Mouse (Mus musculus) intestine, postnatal 0 days (tissue): Measurements from ENCODE around the gene Gm20422. TPM values are rescaled to one million over a fixed set of nuclear protein-coding genes. Genes with fewer than 3 reads are reported as not detected.
A peak's percentile ranks its signal among the peaks of the same experiment; 100 is the strongest.

ENCODE experiments used
- ATAC-seq: fragments of 200-750 bp; cut with Nextera tagmentation; 2 replicates; pipeline ENCODE4 v1.8.0; 2017; ENCODE audit warnings: mild to moderate bottlenecking, moderate TSS enrichment, moderate library complexity
- H3K27ac ChIP-seq: fragments of 300-500 bp; sonication (generic); 2 replicates; pipeline ENCODE4 v1.5.1; 2014; ENCODE audit warnings: mild to moderate bottlenecking, low read depth, low read length, moderate library complexity
- H3K27me3 ChIP-seq: fragments of 300-500 bp; sonication (generic); replicated peaks from 2 replicates; pipeline ENCODE4 v1.6.1; 2014; ENCODE audit warnings: low read length, mixed read lengths; ENCODE audit not compliant: control insufficient read depth, insufficient read depth
- H3K36me3 ChIP-seq: fragments of 300-500 bp; sonication (generic); 2 replicates; pipeline ENCODE4 v1.6.1; 2014; ENCODE audit warnings: mild to moderate bottlenecking, moderate library complexity; ENCODE audit not compliant: control insufficient read depth, insufficient read depth
- H3K4me1 ChIP-seq: fragments of 300-500 bp; sonication (generic); replicated peaks from 2 replicates; pipeline ENCODE4 v1.6.1; 2014; ENCODE audit warnings: antibody characterized with exemption, low read length, mixed read lengths; ENCODE audit not compliant: control insufficient read depth, insufficient read depth
- H3K4me2 ChIP-seq: fragments of 300-500 bp; sonication (generic); replicated peaks from 2 replicates; pipeline ENCODE4 v1.6.1; 2014; ENCODE audit warnings: low read depth, mild to moderate bottlenecking, moderate library complexity
- H3K4me3 ChIP-seq: fragments of 300-500 bp; sonication (generic); 2 replicates; pipeline ENCODE4 v1.5.1; 2014; ENCODE audit warnings: low read depth, low read length
- H3K9ac ChIP-seq: fragments of 300-500 bp; sonication (generic); 2 replicates; pipeline ENCODE4 v1.6.1; 2014; ENCODE audit warnings: mild to moderate bottlenecking, low read depth, low read length
- H3K9me3 ChIP-seq: fragments of 300-500 bp; sonication (generic); 2 replicates; pipeline ENCODE4 v1.6.1; 2016; ENCODE audit warnings: mixed run types; ENCODE audit not compliant: control insufficient read depth
- CTCF ChIP-seq: sonication (generic); IDR thresholded peaks from 2 replicates; pipeline ENCODE4 v1.5.1; 2016; ENCODE audit warnings: low read depth, mild to moderate bottlenecking, control low read depth, antibody characterized with exemption, moderate library complexity
- WGBS: fragments of 180-500 bp; shearing (Covaris S2); extraction: QIAGEN DNeasy Blood & Tissue Kit; methylation state at CpG from one replicate; pipeline ENCODE4 v1.1.7; 2014; 5-methylcytosine and 5-hydroxymethylcytosine counted together
- polyA plus RNA-seq: library from polyadenylated mRNA; unstranded; fragments of >200 nt; fragmentation: Nextera tagmentation; extraction: Ambion mirVana; gene quantifications from 2 replicates; pipeline ENCODE4 v1.2.1, GENCODE M21; 2015

Gm20422 gene
- 0.43 TPM in 1 of 2 replicates, not detected in the other for polyA plus RNA-seq

DNA sequence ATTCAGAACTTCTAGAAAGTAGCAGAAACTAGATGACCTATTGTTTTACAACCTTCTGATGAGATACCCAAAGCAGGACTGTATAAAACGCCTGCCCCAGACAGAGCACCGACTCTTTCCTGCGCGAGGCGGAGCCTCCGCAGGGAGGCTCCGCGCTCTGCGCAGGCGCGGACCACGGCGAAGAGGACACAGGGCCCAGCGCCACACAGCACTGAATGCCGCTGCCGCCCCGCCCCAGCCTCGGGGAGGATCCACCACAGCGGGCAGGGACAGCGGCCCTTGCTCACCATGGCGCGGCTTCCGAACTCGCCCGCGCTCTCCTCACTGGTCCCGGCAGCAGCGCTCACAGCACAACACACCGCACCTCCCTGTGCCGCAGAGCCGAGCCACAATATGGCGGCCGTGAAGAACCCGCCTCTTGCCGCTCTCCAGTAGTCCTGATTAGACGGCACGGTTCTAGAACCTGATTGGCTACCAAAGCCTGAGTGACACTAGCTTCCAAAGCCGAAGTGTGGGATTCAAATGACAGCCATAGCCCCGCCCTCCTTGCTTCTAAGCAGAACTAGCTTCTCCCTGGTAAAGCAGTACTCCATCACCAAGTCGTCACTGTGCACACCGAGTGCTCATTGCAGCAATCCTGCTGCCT is at the start of gene Gm20422:
TSS of gene Gm20422 (minus strand) at position 384 of the 646 bp plus-strand sequence.
- WGBS = under 1% methylated on average over 41 of the region's 41 CpGs
- H3K4me3 ChIP-seq = peak within 1 kb of the TSS; percentile 87
- peak within 1 kb of the TSS; percentile 91 for H3K9ac ChIP-seq
- H3K9me3 ChIP-seq = no peaks in the 10 kb centered on the region
- 0 out of 2 replicates have a peak, but pooled peaks cover under 1% of the 10 kb centered on the region for H3K36me3 ChIP-seq
- no peak for TF ChIP-seq CTCF
- H3K4me2 ChIP-seq = peak within 1 kb of the TSS; percentile 59
- H3K4me1 ChIP-seq = 0 out of 2 replicates have a peak, but pooled peaks cover 3% of the 10 kb centered on the region
- H3K27ac ChIP-seq = peak within 1 kb of the TSS; percentile 99
- ATAC-seq = peak; percentile 100
- no peaks in the 10 kb centered on the region for H3K27me3 ChIP-seq

DNA sequence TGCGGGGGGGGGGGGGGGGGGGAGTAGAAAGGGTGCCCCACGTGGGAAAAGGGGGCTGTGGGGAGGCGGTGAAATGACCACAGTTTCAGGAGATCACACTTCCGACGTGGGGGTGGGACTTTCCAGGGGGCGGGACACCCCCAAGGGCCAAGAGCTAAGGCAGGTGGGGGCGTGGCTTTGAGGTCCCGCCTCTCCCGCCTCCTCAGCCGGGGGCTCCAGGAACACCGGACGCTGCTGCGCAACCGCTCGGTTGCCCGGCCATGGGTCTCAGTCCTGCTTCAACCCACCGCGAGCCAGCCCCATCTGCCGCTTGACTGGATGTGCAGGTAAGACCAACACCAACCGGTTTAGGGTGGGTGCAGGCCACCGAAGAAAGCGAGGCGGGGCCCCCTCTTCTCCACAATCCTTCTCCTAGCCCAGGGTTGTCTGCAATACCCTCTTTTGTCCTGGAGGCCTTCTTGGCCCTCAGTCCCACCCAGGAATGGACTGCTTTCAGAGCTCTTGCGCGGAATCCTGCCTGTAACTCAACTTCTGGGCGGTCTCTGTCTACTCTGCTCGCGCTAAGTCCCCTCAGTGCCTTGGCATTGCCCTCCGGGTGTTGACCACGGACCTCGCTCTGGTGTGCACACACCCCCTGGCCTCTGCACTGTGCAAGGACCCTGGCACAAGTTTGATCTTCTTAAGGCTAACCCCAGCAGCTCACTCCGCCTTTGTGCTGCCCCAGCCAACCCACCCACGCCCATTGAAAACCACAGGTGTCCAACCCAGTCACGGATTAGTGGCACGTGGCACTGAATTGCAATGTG is 47.9 kb upstream of the Gm20422 start, which contains the start of gene Lpar2:
TSS of gene Lpar2 (plus strand) at position 44 of the 806 bp plus-strand sequence.
- H3K9me3 ChIP-seq = no peaks in the 10 kb centered on the region
- peak within 1 kb of the TSS; percentile 53 for H3K9ac ChIP-seq
- TF ChIP-seq CTCF = 0 out of 2 replicates have a peak, but pooled peaks have one; percentile 13
- H3K4me2 ChIP-seq = peak within 1 kb of the TSS; percentile 95
- H3K27ac ChIP-seq = no peak within 1 kb of the TSS
- peak; percentile 59 for ATAC-seq
- H3K4me3 ChIP-seq = peak within 1 kb of the TSS; percentile 55
- no peaks in the 10 kb centered on the region for H3K27me3 ChIP-seq
- peaks cover 9% of the 10 kb centered on the region; the same call in 1 of the 2 replicates for H3K36me3 ChIP-seq
- 3% methylated on average over 33 of the region's 35 CpGs for WGBS
- no peaks in the 10 kb centered on the region for H3K4me1 ChIP-seq

DNA sequence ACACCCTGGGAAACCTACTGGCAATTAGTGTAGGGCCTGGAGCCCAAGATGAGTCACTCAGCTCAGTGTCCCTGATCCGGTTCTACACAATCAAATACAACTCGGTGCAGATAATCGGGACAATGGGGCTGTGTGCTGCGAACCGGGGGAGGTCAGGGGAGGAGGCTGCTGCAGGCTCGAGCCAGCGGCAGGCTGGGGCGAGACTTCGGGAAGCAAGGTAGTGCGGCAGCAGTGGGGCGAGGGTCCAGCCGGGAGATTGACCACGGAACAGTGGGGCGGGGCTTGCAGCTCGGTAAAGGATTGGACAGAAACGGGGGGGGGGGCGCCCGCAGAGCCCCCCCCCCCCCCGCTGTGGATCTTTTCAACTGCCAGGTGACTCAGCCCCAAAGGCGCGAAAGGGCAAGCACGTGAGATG is 47.3 kb upstream of the Gm20422 start:
- H3K4me2 ChIP-seq = peak overlapping the region; percentile 95
- H3K9ac ChIP-seq = peak overlapping the region; percentile 53
- TF ChIP-seq CTCF = no peak
- no peaks in the 10 kb centered on the region for H3K27me3 ChIP-seq
- no peaks in the 10 kb centered on the region for H3K4me1 ChIP-seq
- H3K27ac ChIP-seq = no peak overlapping the region
- peak overlapping the region; percentile 55 for H3K4me3 ChIP-seq
- H3K9me3 ChIP-seq = no peaks in the 10 kb centered on the region
- WGBS = 0% methylated on average over 11 of the region's 22 CpGs
- H3K36me3 ChIP-seq = peaks cover 14% of the 10 kb centered on the region; the same call in 1 of the 2 replicates
- peak; percentile 18; the same call in 1 of the 2 replicates for ATAC-seq

DNA sequence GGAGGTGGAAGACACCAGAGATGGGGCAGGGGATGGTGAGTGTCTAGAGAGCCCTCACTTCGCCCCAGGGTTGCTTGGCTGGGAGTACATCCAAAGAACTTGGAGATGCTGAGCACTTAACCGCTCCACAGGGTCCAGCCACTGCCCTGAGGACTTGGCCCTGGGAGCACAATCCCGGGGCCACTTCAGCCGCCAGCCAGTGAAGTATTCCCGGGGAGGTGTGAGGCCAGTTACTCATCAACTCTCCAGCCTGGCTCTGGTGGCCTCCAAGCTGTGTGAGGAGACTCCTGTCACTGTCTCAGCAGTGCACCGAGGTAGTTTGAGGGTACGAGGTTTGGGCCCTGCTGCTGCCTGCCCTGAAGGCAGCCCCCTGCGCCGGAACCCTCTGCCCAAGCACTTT is 45.8 kb upstream of the Gm20422 start:
- Histone ChIP-seq H3K4me1 (no peaks in the 10 kb centered on the region), H3K9ac (no peak overlapping the region), H3K4me3 (no peak overlapping the region), H3K36me3 (peaks cover 23% of the 10 kb centered on the region; the same call in 1 of the 2 replicates), H3K9me3 (no peaks in the 10 kb centered on the region), H3K4me2 (no peak overlapping the region), H3K27ac (no peak overlapping the region), H3K27me3 (no peaks in the 10 kb centered on the region)
- no peak for ATAC-seq
- WGBS = 66% methylated on average over 9 of the region's 9 CpGs
- no peak for TF ChIP-seq CTCF

DNA sequence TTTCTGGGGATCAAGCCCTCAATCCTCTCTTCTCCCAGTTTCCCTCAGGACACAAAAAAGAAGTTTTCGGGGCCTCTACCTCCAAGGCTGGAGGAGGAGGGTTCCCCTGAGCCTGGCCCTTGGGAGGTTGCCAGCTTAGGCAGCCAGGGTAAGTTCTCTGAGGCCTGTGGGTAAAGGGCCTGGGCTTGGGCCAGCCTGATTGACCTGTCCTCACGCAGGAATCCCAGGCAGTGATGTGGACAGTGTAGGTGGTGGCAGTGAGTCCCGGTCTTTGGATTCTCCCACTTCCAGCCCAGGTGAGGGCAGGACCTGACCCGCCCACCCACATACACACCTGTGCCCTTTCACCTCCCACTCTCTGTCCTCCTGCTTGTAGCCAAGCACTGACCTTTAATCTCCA is 40.7 kb upstream of the Gm20422 start:
- Histone ChIP-seq H3K27ac (no peak overlapping the region), H3K4me1 (no peaks in the 10 kb centered on the region), H3K4me3 (no peak overlapping the region), H3K27me3 (no peaks in the 10 kb centered on the region), H3K4me2 (no peak overlapping the region), H3K36me3 (peaks cover 46% of the 10 kb centered on the region; the same call in 1 of the 2 replicates), H3K9me3 (no peaks in the 10 kb centered on the region), H3K9ac (no peak overlapping the region)
- WGBS = 80% methylated on average over 4 of the region's 4 CpGs
- ATAC-seq = peak; percentile 26; the same call in 1 of the 2 replicates
- TF ChIP-seq CTCF = no peak

DNA sequence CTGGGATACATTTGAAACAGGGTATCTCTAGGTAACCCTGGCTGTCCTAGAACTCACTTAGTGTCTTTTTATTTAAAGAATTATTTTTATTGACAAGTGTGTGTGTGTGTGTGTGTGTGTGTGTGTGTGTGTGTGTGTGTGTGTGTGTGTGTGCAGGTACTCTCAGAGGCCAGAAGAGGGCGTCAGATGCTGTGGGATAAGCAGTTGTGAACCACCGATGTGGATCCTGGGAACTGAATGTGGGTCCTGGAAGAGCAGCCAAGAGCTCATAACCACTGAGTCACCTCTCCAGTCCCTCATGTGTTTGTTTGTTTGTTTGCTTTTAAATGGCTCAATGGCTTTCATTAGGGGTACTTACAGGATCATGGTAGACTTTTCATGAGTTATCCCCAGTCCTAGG is 40.2 kb upstream of the Gm20422 start:
- Histone ChIP-seq H3K4me1 (no peaks in the 10 kb centered on the region), H3K27ac (no peak overlapping the region), H3K4me3 (no peak overlapping the region), H3K4me2 (no peak overlapping the region), H3K36me3 (peaks cover 48% of the 10 kb centered on the region; the same call in 1 of the 2 replicates), H3K9ac (no peak overlapping the region), H3K9me3 (no peaks in the 10 kb centered on the region), H3K27me3 (no peaks in the 10 kb centered on the region)
- no peak for ATAC-seq
- WGBS = 94% methylated on average over 2 of the region's 2 CpGs
- 0 out of 2 replicates have a peak, but pooled peaks have one; percentile 4 for TF ChIP-seq CTCF
